Mouse (Mus musculus): ENCODE results near the gene Plb1. TPM values are rescaled to one million over a fixed set of nuclear protein-coding genes. Genes with fewer than 3 reads are reported as not detected.

The Plb1 gene
- polyA plus RNA-seq, 1 experiment: not detected

- Histone ChIP-seq H3K36me3 (ENCODE audit: control insufficient read depth, insufficient read depth) (no peaks in the 10 kb centered on the region), H3K79me2 (ENCODE audit: control insufficient read depth, insufficient read depth) (no peaks in the 10 kb centered on the region)
- no peak for TF ChIP-seq CTCF (IDR thresholded peaks at IDR 0.05; ENCODE audit: control insufficient read depth, insufficient read depth, insufficient read length)
- TF ChIP-seq MYOG (IDR thresholded peaks at IDR 0.05; ENCODE audit: control insufficient read depth, extremely low read depth, insufficient read length): no peak
- TF ChIP-seq FOSL1 (IDR thresholded peaks at IDR 0.05; ENCODE audit: insufficient read depth, low read length, poor library complexity, severe bottlenecking): no peak
- no peak for TF ChIP-seq CEBPB (IDR thresholded peaks at IDR 0.05; ENCODE audit: low read depth)
- TF ChIP-seq MAX (IDR thresholded peaks at IDR 0.05): no peak
- TF ChIP-seq USF1 (IDR thresholded peaks at IDR 0.05; ENCODE audit: low read depth): no peak
- no peak for TF ChIP-seq MYOD1 (IDR thresholded peaks at IDR 0.05; ENCODE audit: control insufficient read depth, insufficient read length, low read depth)
These were observed 120.8 kb downstream of the Plb1 start for GRCm38 (mm10) chr5:32353280-32353679.

GRCm38 (mm10) chr5:32360511-32360910 is 128.0 kb downstream of the Plb1 start:
- H3ac ChIP-seq (ENCODE audit: control insufficient read depth, insufficient read length, low read depth): no peak overlapping the region
- no peak overlapping the region for H3K4me3 ChIP-seq (ENCODE audit: insufficient read depth, poor library complexity, severe bottlenecking)
- H3K79me3 ChIP-seq (ENCODE audit: low read depth): no peaks in the 10 kb centered on the region
- TF ChIP-seq MYOD1 (IDR thresholded peaks at IDR 0.05; ENCODE audit: control insufficient read depth, insufficient read length, low read depth): no peak
- no peak for TF ChIP-seq CEBPB (IDR thresholded peaks at IDR 0.05; ENCODE audit: low read depth)
- TF ChIP-seq FOSL1 (IDR thresholded peaks at IDR 0.05; ENCODE audit: insufficient read depth, low read length, poor library complexity, severe bottlenecking): no peak
- no peak for TF ChIP-seq USF1 (IDR thresholded peaks at IDR 0.05; ENCODE audit: low read depth)
- no peak for TF ChIP-seq CTCF (IDR thresholded peaks at IDR 0.05; ENCODE audit: control insufficient read depth, insufficient read depth, insufficient read length)
- TF ChIP-seq MAX (IDR thresholded peaks at IDR 0.05): no peak
- TF ChIP-seq MYOG (IDR thresholded peaks at IDR 0.05; ENCODE audit: control insufficient read depth, extremely low read depth, insufficient read length): no peak
- no peaks in the 10 kb centered on the region for H3K79me2 ChIP-seq (ENCODE audit: control insufficient read depth, insufficient read depth)
- H3K36me3 ChIP-seq (ENCODE audit: control insufficient read depth, insufficient read depth): no peaks in the 10 kb centered on the region
- H3K27me3 ChIP-seq (ENCODE audit: control insufficient read depth, insufficient read depth, insufficient read length): peaks cover 41% of the 10 kb centered on the region

More at GRCm38 (mm10) chr5:32353280-32353679, 120.8 kb downstream of the Plb1 start:
- Histone ChIP-seq H3K27me3 (ENCODE audit: control insufficient read depth, insufficient read depth, insufficient read length) (peaks cover 20% of the 10 kb centered on the region), H3K4me3 (ENCODE audit: insufficient read depth, poor library complexity, severe bottlenecking) (no peak overlapping the region), H3K79me3 (ENCODE audit: low read depth) (no peaks in the 10 kb centered on the region), H3ac (ENCODE audit: control insufficient read depth, insufficient read length, low read depth) (no peak overlapping the region)

- H3K4me3 ChIP-seq (ENCODE audit: insufficient read depth, poor library complexity, severe bottlenecking): no peak overlapping the region
- no peak overlapping the region for H3ac ChIP-seq (ENCODE audit: control insufficient read depth, insufficient read length, low read depth)
- H3K79me2 ChIP-seq (ENCODE audit: control insufficient read depth, insufficient read depth): no peaks in the 10 kb centered on the region
- H3K27me3 ChIP-seq (ENCODE audit: control insufficient read depth, insufficient read depth, insufficient read length): peaks cover 41% of the 10 kb centered on the region
- no peak for TF ChIP-seq USF1 (IDR thresholded peaks at IDR 0.05; ENCODE audit: low read depth)
- TF ChIP-seq MYOG (IDR thresholded peaks at IDR 0.05; ENCODE audit: control insufficient read depth, extremely low read depth, insufficient read length): no peak
- TF ChIP-seq CTCF (IDR thresholded peaks at IDR 0.05; ENCODE audit: control insufficient read depth, insufficient read depth, insufficient read length): no peak
- no peak for TF ChIP-seq MYOD1 (IDR thresholded peaks at IDR 0.05; ENCODE audit: control insufficient read depth, insufficient read length, low read depth)
- no peak for TF ChIP-seq MAX (IDR thresholded peaks at IDR 0.05)
- TF ChIP-seq FOSL1 (IDR thresholded peaks at IDR 0.05; ENCODE audit: insufficient read depth, low read length, poor library complexity, severe bottlenecking): no peak
- TF ChIP-seq CEBPB (IDR thresholded peaks at IDR 0.05; ENCODE audit: low read depth): no peak
- no peaks in the 10 kb centered on the region for H3K36me3 ChIP-seq (ENCODE audit: control insufficient read depth, insufficient read depth)
- H3K79me3 ChIP-seq (ENCODE audit: low read depth): no peaks in the 10 kb centered on the region
These were observed 129.1 kb downstream of the Plb1 start for GRCm38 (mm10) chr5:32361441-32362235.

GRCm38 (mm10) chr5:32369391-32369790 is 136.9 kb downstream of the Plb1 start:
- no peaks in the 10 kb centered on the region for H3K36me3 ChIP-seq (ENCODE audit: control insufficient read depth, insufficient read depth)
- H3K79me3 ChIP-seq (ENCODE audit: low read depth): no peaks in the 10 kb centered on the region
- no peak overlapping the region for H3K4me3 ChIP-seq (ENCODE audit: insufficient read depth, poor library complexity, severe bottlenecking)
- H3K79me2 ChIP-seq (ENCODE audit: control insufficient read depth, insufficient read depth): no peaks in the 10 kb centered on the region
- no peak overlapping the region for H3ac ChIP-seq (ENCODE audit: control insufficient read depth, insufficient read length, low read depth)
- no peak for TF ChIP-seq MYOD1 (IDR thresholded peaks at IDR 0.05; ENCODE audit: control insufficient read depth, insufficient read length, low read depth)
- TF ChIP-seq CTCF (IDR thresholded peaks at IDR 0.05; ENCODE audit: control insufficient read depth, insufficient read depth, insufficient read length): no peak
- TF ChIP-seq MAX (IDR thresholded peaks at IDR 0.05): no peak
- peaks cover 32% of the 10 kb centered on the region for H3K27me3 ChIP-seq (ENCODE audit: control insufficient read depth, insufficient read depth, insufficient read length)

- Histone ChIP-seq H3K36me3 (ENCODE audit: control insufficient read depth, insufficient read depth) (no peaks in the 10 kb centered on the region), H3K27me3 (ENCODE audit: control insufficient read depth, insufficient read depth, insufficient read length) (peaks cover 25% of the 10 kb centered on the region), H3K79me2 (ENCODE audit: control insufficient read depth, insufficient read depth) (no peaks in the 10 kb centered on the region), H3K79me3 (ENCODE audit: low read depth) (no peaks in the 10 kb centered on the region), H3ac (ENCODE audit: control insufficient read depth, insufficient read length, low read depth) (no peak overlapping the region), H3K4me3 (ENCODE audit: insufficient read depth, poor library complexity, severe bottlenecking) (no peak overlapping the region)
- TF ChIP-seq CEBPB (IDR thresholded peaks at IDR 0.05; ENCODE audit: low read depth) (no peak), MYOD1 (IDR thresholded peaks at IDR 0.05; ENCODE audit: control insufficient read depth, insufficient read length, low read depth) (no peak), MYOG (IDR thresholded peaks at IDR 0.05; ENCODE audit: control insufficient read depth, extremely low read depth, insufficient read length) (no peak), FOSL1 (IDR thresholded peaks at IDR 0.05; ENCODE audit: insufficient read depth, low read length, poor library complexity, severe bottlenecking) (no peak), USF1 (IDR thresholded peaks at IDR 0.05; ENCODE audit: low read depth) (no peak), MAX (IDR thresholded peaks at IDR 0.05) (no peak), CTCF (IDR thresholded peaks at IDR 0.05; ENCODE audit: control insufficient read depth, insufficient read depth, insufficient read length) (no peak)
These were observed 138.7 kb downstream of the Plb1 start for GRCm38 (mm10) chr5:32371239-32371638.

Measured in C2C12 (cell line).